Mouse (Mus musculus) hindbrain, embryonic 15.5 days (tissue): ENCODE data around the gene Prdm1. TPM values are rescaled to one million over a fixed set of nuclear protein-coding genes. Genes with fewer than 3 reads are reported as not detected.

Source experiments
- ATAC-seq: fragments of 200-750 bp; cut with Nextera tagmentation; 2 replicates; pipeline ENCODE4 v1.8.0; 2017; ENCODE audit warnings: low read depth, moderate number of reproducible peaks, moderate TSS enrichment; ENCODE audit not compliant: low FRiP score
- H3K27ac ChIP-seq: fragments of 300-500 bp; sonication (generic); replicated peaks from 2 replicates; pipeline ENCODE4 v1.5.1; 2015; ENCODE audit warnings: mild to moderate bottlenecking, inconsistent platforms
- H3K27me3 ChIP-seq: fragments of 300-500 bp; sonication (generic); 2 replicates; pipeline ENCODE4 v1.6.1; 2015; ENCODE audit warnings: control low read depth, inconsistent platforms
- H3K36me3 ChIP-seq: fragments of 300-500 bp; sonication (generic); 2 replicates; pipeline ENCODE4 v1.6.1; 2015; ENCODE audit warnings: control low read depth, inconsistent platforms
- H3K4me1 ChIP-seq: fragments of 300-500 bp; sonication (generic); replicated peaks from 2 replicates; pipeline ENCODE4 v1.6.1; 2015; ENCODE audit warnings: control low read depth, inconsistent platforms
- H3K4me2 ChIP-seq: fragments of 300-500 bp; sonication (generic); 2 replicates; pipeline ENCODE4 v1.6.1; 2015; ENCODE audit warnings: moderate library complexity, mild to moderate bottlenecking, inconsistent platforms
- H3K4me3 ChIP-seq: fragments of 300-500 bp; sonication (generic); 2 replicates; pipeline ENCODE4 v1.5.1; 2015; ENCODE audit warnings: mild to moderate bottlenecking, inconsistent platforms
- H3K9ac ChIP-seq: fragments of 300-500 bp; sonication (generic); 2 replicates; pipeline ENCODE4 v1.6.1; 2015; ENCODE audit warnings: inconsistent platforms
- H3K9me3 ChIP-seq: fragments of 300-500 bp; sonication (generic); 2 replicates; pipeline ENCODE4 v1.6.1; 2016; ENCODE audit warnings: control low read depth, inconsistent platforms
- WGBS: fragments of 180-500 bp; shearing (Covaris S2); methylation state at CpG from one replicate; pipeline ENCODE4 v1.1.7; 2015; 5-methylcytosine and 5-hydroxymethylcytosine counted together
- polyA plus RNA-seq: library from polyadenylated mRNA; unstranded; fragments of >200 nt; fragmentation: Nextera tagmentation; extraction: Ambion mirVana; gene quantifications from 2 replicates; pipeline ENCODE4 v1.2.1, GENCODE M21; 2015

Gene Prdm1
- polyA plus RNA-seq, result 0.62 TPM in 2 replicates

GRCm38 (mm10) chr10:44528291-44529082, at the start of gene Prdm1:
Gene Prdm1 (minus strand): TSS chr10:44528501.
- Histone ChIP-seq H3K4me1 (peaks cover 23% of the 10 kb centered on the region), H3K36me3 (no peaks in the 10 kb centered on the region), H3K27me3 (peaks cover 54% of the 10 kb centered on the region), H3K9me3 (no peaks in the 10 kb centered on the region), H3K9ac (peak within 1 kb of the TSS; percentile 14; the same call in 1 of the 2 replicates), H3K4me3 (peak within 1 kb of the TSS; percentile 47), H3K27ac (no peak within 1 kb of the TSS), H3K4me2 (peak within 1 kb of the TSS; percentile 77)
- ATAC-seq, result no peak
- 4% methylated on average over 25 of the region's 25 CpGs for WGBS

GRCm38 (mm10) chr10:44565971-44566370, 37.7 kb upstream of the Prdm1 start:
- ATAC-seq, result no peak
- Histone ChIP-seq H3K4me2 (no peak overlapping the region), H3K27me3 (no peaks in the 10 kb centered on the region), H3K9me3 (no peaks in the 10 kb centered on the region), H3K4me1 (no peaks in the 10 kb centered on the region), H3K9ac (no peak overlapping the region), H3K36me3 (no peaks in the 10 kb centered on the region), H3K4me3 (no peak overlapping the region), H3K27ac (no peak overlapping the region)
- WGBS, result 83% methylated on average over 3 of the region's 3 CpGs

GRCm38 (mm10) chr10:44565109-44565508, 36.8 kb upstream of the Prdm1 start:
- H3K27me3 ChIP-seq, result no peaks in the 10 kb centered on the region
- 95% methylated on average over 2 of the region's 2 CpGs for WGBS
- H3K36me3 ChIP-seq, result no peaks in the 10 kb centered on the region
- no peak overlapping the region for H3K4me2 ChIP-seq
- H3K4me1 ChIP-seq, result no peaks in the 10 kb centered on the region
- no peak overlapping the region for H3K9ac ChIP-seq
- no peak overlapping the region for H3K27ac ChIP-seq
- ATAC-seq, result no peak
- no peaks in the 10 kb centered on the region for H3K9me3 ChIP-seq
- H3K4me3 ChIP-seq, result no peak overlapping the region

GRCm38 (mm10) chr10:44556845-44557244, 28.5 kb upstream of the Prdm1 start:
- no peaks in the 10 kb centered on the region for H3K9me3 ChIP-seq
- H3K4me1 ChIP-seq, result no peaks in the 10 kb centered on the region
- no peak for ATAC-seq
- no peak overlapping the region for H3K4me2 ChIP-seq
- WGBS, result 87% methylated on average over 4 of the region's 4 CpGs
- no peaks in the 10 kb centered on the region for H3K36me3 ChIP-seq
- no peak overlapping the region for H3K27ac ChIP-seq
- H3K4me3 ChIP-seq, result no peak overlapping the region
- H3K9ac ChIP-seq, result no peak overlapping the region
- H3K27me3 ChIP-seq, result no peaks in the 10 kb centered on the region

- Histone ChIP-seq H3K9me3 (no peaks in the 10 kb centered on the region), H3K4me3 (no peak overlapping the region), H3K4me1 (no peaks in the 10 kb centered on the region), H3K27ac (no peak overlapping the region), H3K36me3 (no peaks in the 10 kb centered on the region), H3K4me2 (no peak overlapping the region), H3K9ac (no peak overlapping the region), H3K27me3 (no peaks in the 10 kb centered on the region)
- ATAC-seq, result no peak
- 61% methylated on average over 2 of the region's 2 CpGs for WGBS
Observed at GRCm38 (mm10) chr10:44555317-44555716, 27.0 kb upstream of the Prdm1 start.

GRCm38 (mm10) chr10:44553648-44554047, 25.3 kb upstream of the Prdm1 start:
- no peak for ATAC-seq

GRCm38 (mm10) chr10:44539033-44539578, 10.8 kb upstream of the Prdm1 start:
- no peaks in the 10 kb centered on the region for H3K36me3 ChIP-seq
- 0 out of 2 replicates have a peak, but pooled peaks have one; percentile 45 for ATAC-seq

More at GRCm38 (mm10) chr10:44553648-44554047, 25.3 kb upstream of the Prdm1 start:
- WGBS, result 73% methylated on average over 1 of the region's 1 CpGs
- Histone ChIP-seq H3K9ac (no peak overlapping the region), H3K4me1 (no peaks in the 10 kb centered on the region), H3K4me2 (no peak overlapping the region), H3K4me3 (no peak overlapping the region), H3K27ac (no peak overlapping the region), H3K9me3 (no peaks in the 10 kb centered on the region), H3K27me3 (no peaks in the 10 kb centered on the region), H3K36me3 (no peaks in the 10 kb centered on the region)

GRCm38 (mm10) chr10:44538137-44538536, 9.8 kb upstream of the Prdm1 start:
- H3K4me3 ChIP-seq, result no peak overlapping the region
- peaks cover 11% of the 10 kb centered on the region; the same call in 1 of the 2 replicates for H3K27me3 ChIP-seq
- H3K36me3 ChIP-seq, result no peaks in the 10 kb centered on the region
- H3K9me3 ChIP-seq, result no peaks in the 10 kb centered on the region
- H3K4me1 ChIP-seq, result no peaks in the 10 kb centered on the region
- H3K27ac ChIP-seq, result no peak overlapping the region
- no peak overlapping the region for H3K9ac ChIP-seq
- H3K4me2 ChIP-seq, result no peak overlapping the region
- WGBS, result 72% methylated on average over 6 of the region's 6 CpGs
- ATAC-seq, result no peak

More at GRCm38 (mm10) chr10:44539033-44539578, 10.8 kb upstream of the Prdm1 start:
- 14% methylated on average over 14 of the region's 14 CpGs for WGBS
- Histone ChIP-seq H3K4me3 (no peak overlapping the region), H3K9me3 (no peaks in the 10 kb centered on the region), H3K27ac (no peak overlapping the region), H3K27me3 (peaks cover 9% of the 10 kb centered on the region; the same call in 1 of the 2 replicates), H3K4me2 (peak overlapping the region; percentile 15; the same call in 1 of the 2 replicates), H3K9ac (no peak overlapping the region), H3K4me1 (no peaks in the 10 kb centered on the region)

GRCm38 (mm10) chr10:44530067-44530360, 1.7 kb upstream of the Prdm1 start:
- peaks cover 48% of the 10 kb centered on the region for H3K27me3 ChIP-seq
- peak overlapping the region; percentile 47 for H3K4me3 ChIP-seq
- peaks cover 23% of the 10 kb centered on the region for H3K4me1 ChIP-seq
- H3K36me3 ChIP-seq, result no peaks in the 10 kb centered on the region
- no peak overlapping the region for H3K27ac ChIP-seq
- no peaks in the 10 kb centered on the region for H3K9me3 ChIP-seq
- peak overlapping the region; percentile 77 for H3K4me2 ChIP-seq
- H3K9ac ChIP-seq, result no peak overlapping the region
- 9% methylated on average over 5 of the region's 5 CpGs for WGBS
- no peak for ATAC-seq

GRCm38 (mm10) chr10:44529218-44530066, 1.1 kb upstream of the Prdm1 start:
- peak overlapping the region; percentile 14; the same call in 1 of the 2 replicates for H3K9ac ChIP-seq
- peak; percentile 100 for ATAC-seq
- peak overlapping the region; percentile 77 for H3K4me2 ChIP-seq
- H3K36me3 ChIP-seq, result no peaks in the 10 kb centered on the region
- H3K27me3 ChIP-seq, result peaks cover 54% of the 10 kb centered on the region
- H3K4me3 ChIP-seq, result peak overlapping the region; percentile 47
- no peak overlapping the region for H3K27ac ChIP-seq
- no peaks in the 10 kb centered on the region for H3K9me3 ChIP-seq
- under 1% methylated on average over 42 of the region's 42 CpGs for WGBS
- peaks cover 23% of the 10 kb centered on the region for H3K4me1 ChIP-seq

GRCm38 (mm10) chr10:44527651-44528050, 650 bp downstream of the Prdm1 start:
- WGBS, result 1% methylated on average over 16 of the region's 16 CpGs
- Histone ChIP-seq H3K4me3 (peak overlapping the region; percentile 25; the same call in 1 of the 2 replicates), H3K4me1 (peaks cover 23% of the 10 kb centered on the region), H3K36me3 (no peaks in the 10 kb centered on the region), H3K9me3 (no peaks in the 10 kb centered on the region), H3K4me2 (peak overlapping the region; percentile 50), H3K27me3 (peaks cover 52% of the 10 kb centered on the region), H3K27ac (no peak overlapping the region), H3K9ac (no peak overlapping the region)
- no peak for ATAC-seq
